Mouse (Mus musculus) left cerebral cortex, adult 9 months (tissue): Measurements from ENCODE around the gene Fam229b.

Experiments
- DNase-seq, 2 experiments: peaks; one replicate each; pipeline ENCODE4 v3.0.0; 2022; ENCODE audit warnings: low spot score in 2 of 2

Fam229b gene

GRCm38 (mm10) chr10:39137766-39138165 lies 4.1 kb upstream of the Fam229b start:
- no peak for DNase-seq

GRCm38 (mm10) chr10:39121412-39121811 lies 12.3 kb downstream of the Fam229b start:
- no peak for DNase-seq

GRCm38 (mm10) chr10:39109489-39109874 lies 24.2 kb downstream of the Fam229b start:
- no peak for DNase-seq

DNA sequence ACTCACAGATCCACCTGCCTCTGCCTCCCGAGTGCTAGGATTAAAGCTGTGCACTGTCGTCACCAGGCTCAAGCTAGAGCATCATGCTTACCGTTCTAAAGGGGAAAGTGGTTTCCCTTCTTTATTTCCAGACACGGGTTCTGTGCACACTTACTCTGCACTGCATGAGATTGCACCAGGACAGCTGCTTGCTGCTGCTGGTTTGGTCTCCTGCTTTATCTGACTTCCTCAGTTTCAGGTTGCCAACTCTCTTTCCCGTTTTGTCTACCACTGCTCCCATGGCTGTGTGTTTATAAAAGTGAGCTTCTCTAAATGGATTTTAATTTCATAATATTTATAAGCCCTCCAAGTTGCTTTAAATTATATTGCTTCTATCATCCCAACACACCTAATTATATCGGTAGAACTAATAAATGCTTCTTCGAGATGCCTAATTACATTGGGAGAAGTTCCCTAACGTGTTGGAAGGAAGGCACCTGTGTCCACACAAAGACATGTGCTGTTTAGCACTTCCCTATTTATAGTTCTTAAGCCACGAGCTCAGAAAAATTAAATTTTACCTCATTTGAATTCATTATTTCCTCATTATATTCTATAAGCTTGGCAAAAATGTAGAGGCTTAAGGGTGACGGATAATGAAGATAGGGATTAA lies 24.8 kb downstream of the Fam229b start:
- no peak for DNase-seq

DNA sequence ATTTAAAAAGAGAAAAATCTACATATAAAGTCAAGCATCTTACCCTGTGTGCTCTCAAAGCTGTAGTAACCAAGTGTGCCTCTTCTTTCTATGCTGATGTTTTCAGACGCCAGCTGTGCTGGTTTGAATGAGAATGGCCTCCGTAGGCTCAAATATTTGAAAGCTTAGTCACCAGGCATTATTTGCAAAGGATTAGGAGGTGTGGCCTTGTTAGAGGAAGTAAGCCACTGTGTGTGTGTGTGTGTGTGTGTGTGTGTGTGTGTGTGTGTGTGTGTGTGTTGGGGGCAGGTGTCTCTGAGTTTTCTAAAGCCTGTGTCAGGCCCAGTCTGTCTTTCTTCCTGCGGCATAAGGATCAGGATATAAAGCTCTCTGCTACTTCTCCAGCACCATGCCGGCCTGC lies 26.8 kb downstream of the Fam229b start:
- DNase-seq, result no peak

DNA sequence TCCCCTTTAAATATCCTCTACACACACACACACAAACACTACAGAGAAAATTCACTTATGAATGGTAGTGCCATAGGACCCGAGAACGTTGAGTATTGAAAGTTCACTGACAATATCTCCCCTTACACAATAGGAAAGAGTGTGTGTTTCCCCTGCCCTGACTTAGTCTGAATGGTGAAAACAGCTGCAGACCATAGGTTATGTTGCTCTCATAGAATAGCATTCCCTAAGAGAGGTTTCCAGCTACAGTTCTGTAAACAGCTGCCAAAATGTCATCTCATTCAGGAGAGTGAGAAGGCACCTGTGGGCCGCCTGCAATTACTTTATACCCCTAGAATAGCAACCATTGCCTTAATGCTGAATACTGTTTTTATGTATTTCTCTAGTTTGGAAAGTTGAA lies 27.3 kb downstream of the Fam229b start:
- DNase-seq, result no peak

DNA sequence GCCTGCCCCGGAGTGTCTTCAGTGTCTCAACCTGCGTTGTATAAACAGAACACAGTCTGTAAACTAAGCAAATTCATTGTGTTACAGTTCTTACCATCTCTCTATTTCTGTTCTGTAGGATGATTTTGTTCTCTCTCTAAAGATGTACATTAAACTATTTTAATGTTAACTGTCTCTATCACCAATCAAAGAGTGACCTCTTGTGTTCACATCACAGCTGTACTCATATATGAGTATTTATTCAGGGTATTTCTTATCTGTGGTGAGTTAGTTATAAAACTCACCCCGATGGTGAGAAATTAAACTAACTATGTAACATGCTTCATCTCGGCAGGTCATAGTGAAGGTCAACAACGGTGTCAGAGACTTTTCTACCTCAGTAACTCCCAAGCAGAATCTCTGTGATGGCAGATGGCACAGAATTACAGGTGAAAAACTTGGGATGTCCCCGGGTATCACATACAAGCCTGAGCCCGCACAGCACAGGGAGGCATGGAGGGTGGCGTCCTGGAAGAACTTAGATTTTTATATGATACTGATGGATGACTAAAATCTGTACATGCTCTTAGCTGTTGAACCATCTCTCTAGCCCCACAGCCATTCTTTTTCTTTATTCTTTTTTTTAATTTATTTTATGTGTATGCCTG lies 28.8 kb downstream of the Fam229b start:
- DNase-seq, result no peak

GRCm38 (mm10) chr10:39098746-39099145 lies 35.0 kb downstream of the Fam229b start:
- no peak for DNase-seq

DNA sequence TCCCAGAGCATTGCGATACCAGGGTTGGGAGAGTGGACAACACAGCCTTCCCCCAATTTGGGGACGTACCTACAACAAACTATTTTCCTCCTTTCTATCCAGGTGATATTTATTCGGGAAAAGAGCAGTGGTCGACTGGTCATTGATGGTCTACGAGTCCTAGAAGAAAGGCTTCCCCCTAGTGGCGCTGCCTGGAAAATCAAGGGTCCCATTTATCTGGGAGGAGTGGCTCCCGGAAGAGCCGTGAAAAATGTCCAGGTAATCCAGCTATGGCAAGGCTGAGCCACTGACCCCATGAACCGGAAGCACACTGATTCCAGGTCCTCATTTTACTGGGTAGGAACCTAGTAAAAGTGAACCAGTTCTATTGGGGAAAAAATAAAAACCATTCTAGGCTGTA lies 36.7 kb downstream of the Fam229b start:
- peak in 1 of 2 experiments; percentile 11 for DNase-seq

DNA sequence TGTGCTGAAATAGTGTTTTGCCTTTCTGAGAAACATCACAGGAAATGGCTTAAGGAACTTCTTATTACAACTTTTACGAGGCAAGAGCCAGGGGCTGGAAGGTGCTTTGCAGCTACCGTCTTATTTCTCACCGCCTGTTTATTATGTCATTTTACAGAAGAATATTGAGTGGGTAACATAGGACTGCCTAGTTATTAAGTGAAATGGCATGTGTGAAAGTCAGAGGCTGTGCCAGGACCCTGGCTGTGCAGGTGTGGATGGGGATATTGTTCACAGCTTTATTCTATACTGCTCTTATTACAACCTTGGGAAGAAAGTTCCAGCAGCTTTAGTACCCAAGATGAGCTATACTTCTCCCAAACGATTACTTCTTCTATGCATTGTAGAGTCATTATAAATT lies 61.7 kb downstream of the Fam229b start:
- no peak for DNase-seq
